Mouse (Mus musculus) forebrain, embryonic 16.5 days (tissue): ENCODE data around the gene Tead3. TPM values are rescaled to one million over a fixed set of nuclear protein-coding genes. Genes with fewer than 3 reads are reported as not detected.

Experiments used
- ATAC-seq: fragments of 200-750 bp; cut with Nextera tagmentation; 2 replicates; pipeline ENCODE4 v1.8.0; 2017; ENCODE audit warnings: mild to moderate bottlenecking, moderate library complexity
- H3K27ac ChIP-seq: fragments of 300-500 bp; sonication (generic); 2 replicates; pipeline ENCODE4 v1.5.1; 2014; ENCODE audit warnings: low read length, control low read depth
- H3K27me3 ChIP-seq: fragments of 300-500 bp; sonication (generic); replicated peaks from 2 replicates; pipeline ENCODE4 v1.6.1; 2014; ENCODE audit warnings: low read length; ENCODE audit not compliant: control insufficient read depth, insufficient read depth
- H3K36me3 ChIP-seq: fragments of 300-500 bp; sonication (generic); 2 replicates; pipeline ENCODE4 v1.6.1; 2014; ENCODE audit not compliant: control insufficient read depth, insufficient read depth
- H3K4me1 ChIP-seq: fragments of 300-500 bp; sonication (generic); replicated peaks from 2 replicates; pipeline ENCODE4 v1.6.1; 2014; ENCODE audit warnings: low read length; ENCODE audit not compliant: control insufficient read depth, insufficient read depth
- H3K4me2 ChIP-seq: fragments of 300-500 bp; sonication (generic); 2 replicates; pipeline ENCODE4 v1.6.1; 2014; ENCODE audit warnings: mild to moderate bottlenecking, low read length, control low read depth
- H3K4me3 ChIP-seq: fragments of 300-500 bp; sonication (generic); replicated peaks from 2 replicates; pipeline ENCODE4 v1.5.1; 2014; ENCODE audit warnings: mild to moderate bottlenecking, low read length, control low read depth
- H3K9ac ChIP-seq: fragments of 300-500 bp; sonication (generic); replicated peaks from 2 replicates; pipeline ENCODE4 v1.6.1; 2014; ENCODE audit warnings: low read depth, low read length, control low read depth
- H3K9me3 ChIP-seq: fragments of 300-500 bp; sonication (generic); 2 replicates; pipeline ENCODE4 v1.6.1; 2016; ENCODE audit warnings: low read length; ENCODE audit not compliant: control insufficient read depth
- WGBS: fragments of 180-500 bp; shearing (Covaris S2); extraction: QIAGEN DNeasy Blood & Tissue Kit; methylation state at CpG from one replicate; pipeline ENCODE4 v1.1.7; 2014; 5-methylcytosine and 5-hydroxymethylcytosine counted together
- polyA plus RNA-seq: library from polyadenylated mRNA; unstranded; fragments of >200 nt; fragmentation: Nextera tagmentation; extraction: Ambion mirVana; gene quantifications from 2 replicates; pipeline ENCODE4 v1.2.1, GENCODE M21; 2015

The Tead3 gene
- polyA plus RNA-seq, 1 experiment from 2014 or later = 1.8 TPM

DNA sequence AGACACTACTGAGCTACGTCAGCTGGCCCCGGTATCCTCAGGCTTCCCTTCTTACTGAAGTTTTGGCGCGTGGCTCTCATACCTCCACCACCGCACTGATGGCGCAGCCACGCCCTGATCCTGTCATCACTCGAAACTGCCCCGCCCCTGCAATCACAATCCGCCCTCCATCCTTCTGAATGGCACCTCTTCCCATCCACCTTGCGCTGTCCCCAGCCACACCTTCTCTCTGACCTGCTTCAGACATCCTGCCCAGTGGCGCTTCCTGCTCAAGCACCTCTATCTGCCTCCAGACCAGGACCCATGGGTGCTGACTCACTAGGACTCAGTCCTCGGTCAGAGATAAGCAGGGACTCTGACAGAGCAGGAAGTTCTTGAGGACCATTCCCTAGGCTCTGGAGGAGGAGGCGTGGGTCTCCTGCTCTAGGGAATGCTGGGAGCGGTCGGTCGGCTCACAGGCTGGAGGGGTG is 25.0 kb upstream of the Tead3 start:
- Histone ChIP-seq H3K9me3 (no peaks in the 10 kb centered on the region), H3K4me2 (no peak overlapping the region), H3K27ac (no peak overlapping the region), H3K27me3 (peaks cover 11% of the 10 kb centered on the region), H3K4me1 (no peaks in the 10 kb centered on the region), H3K4me3 (no peak overlapping the region), H3K36me3 (no peaks in the 10 kb centered on the region), H3K9ac (no peak overlapping the region)
- no peak for ATAC-seq
- whole genome bisulfite sequencing = 18% methylated on average over 17 of the region's 17 CpGs

DNA sequence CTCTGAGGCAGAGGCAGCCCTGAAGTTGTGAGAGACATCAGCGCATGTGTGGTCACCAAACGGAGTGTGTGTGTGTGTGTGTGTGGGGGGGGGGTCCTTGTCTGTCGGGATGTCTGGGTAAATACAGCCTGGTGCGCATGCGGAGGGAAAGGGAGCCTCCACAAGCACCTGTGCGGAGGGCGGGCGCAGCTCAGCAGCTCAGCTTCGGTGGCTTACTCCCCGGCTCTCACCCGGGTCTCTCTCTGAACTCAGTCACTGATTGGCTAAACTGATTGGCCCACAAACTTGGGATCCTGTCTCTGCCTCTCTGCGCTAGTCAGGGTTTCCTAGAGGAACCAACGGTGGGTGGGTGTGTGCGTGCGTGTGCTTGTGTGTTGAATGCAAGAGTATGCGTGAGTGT is 23.9 kb upstream of the Tead3 start:
- H3K4me1 ChIP-seq = no peaks in the 10 kb centered on the region
- ATAC-seq = no peak
- no peaks in the 10 kb centered on the region for H3K9me3 ChIP-seq
- peaks cover 11% of the 10 kb centered on the region for H3K27me3 ChIP-seq
- H3K36me3 ChIP-seq = no peaks in the 10 kb centered on the region
- WGBS = 21% methylated on average over 16 of the region's 16 CpGs
- H3K27ac ChIP-seq = no peak overlapping the region
- H3K4me2 ChIP-seq = no peak overlapping the region
- no peak overlapping the region for H3K9ac ChIP-seq
- H3K4me3 ChIP-seq = no peak overlapping the region

DNA sequence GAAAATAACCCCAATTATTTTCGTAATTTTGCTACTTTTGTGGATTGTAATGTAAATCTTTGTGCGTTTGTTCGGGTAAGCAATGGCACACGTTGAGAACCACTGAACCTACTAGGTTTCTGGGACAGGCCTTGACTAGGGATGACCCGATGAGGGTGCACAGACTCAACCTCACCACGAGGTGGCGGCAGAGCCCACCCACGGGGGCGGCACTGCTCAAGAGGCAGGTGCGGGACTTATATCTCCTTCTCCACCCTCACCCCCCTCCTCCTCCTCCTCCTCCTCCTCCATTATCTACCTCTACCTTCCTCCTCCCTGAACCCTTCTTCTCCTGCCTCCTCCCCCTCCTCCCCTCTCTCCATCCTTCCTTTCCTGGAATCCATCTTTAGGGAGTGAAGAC is 23.2 kb upstream of the Tead3 start:
- Histone ChIP-seq H3K36me3 (no peaks in the 10 kb centered on the region), H3K27me3 (peaks cover 11% of the 10 kb centered on the region), H3K4me3 (no peak overlapping the region), H3K27ac (no peak overlapping the region), H3K9ac (no peak overlapping the region), H3K4me1 (no peaks in the 10 kb centered on the region), H3K4me2 (no peak overlapping the region), H3K9me3 (no peaks in the 10 kb centered on the region)
- WGBS = 14% methylated on average over 10 of the region's 10 CpGs
- ATAC-seq = no peak

DNA sequence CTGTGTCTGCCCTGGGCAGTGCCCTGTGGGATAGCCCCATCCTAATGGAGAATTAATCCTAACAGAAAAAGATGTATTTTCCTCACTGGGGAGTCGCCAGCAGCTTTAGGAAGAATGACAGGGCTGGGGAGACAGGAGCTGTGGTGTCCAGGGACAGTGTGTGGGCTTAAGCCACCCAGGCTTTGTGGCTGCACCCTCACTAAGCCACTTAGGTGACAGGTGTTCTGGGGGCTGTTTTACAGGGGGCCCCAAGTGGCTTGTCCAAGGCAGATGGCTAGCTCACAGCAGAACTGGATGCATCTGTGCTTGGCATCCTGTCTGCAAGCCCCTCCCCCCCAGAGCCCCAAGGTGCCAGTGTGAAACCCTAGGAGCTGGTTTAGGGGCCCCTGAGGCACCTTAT is 21.3 kb upstream of the Tead3 start:
- Histone ChIP-seq H3K4me3 (no peak overlapping the region), H3K27ac (no peak overlapping the region), H3K27me3 (peaks cover 11% of the 10 kb centered on the region), H3K4me1 (no peaks in the 10 kb centered on the region), H3K4me2 (no peak overlapping the region), H3K9ac (no peak overlapping the region), H3K9me3 (no peaks in the 10 kb centered on the region), H3K36me3 (no peaks in the 10 kb centered on the region)
- no peak for ATAC-seq
- 64% methylated on average over 1 of the region's 1 CpGs for WGBS

DNA sequence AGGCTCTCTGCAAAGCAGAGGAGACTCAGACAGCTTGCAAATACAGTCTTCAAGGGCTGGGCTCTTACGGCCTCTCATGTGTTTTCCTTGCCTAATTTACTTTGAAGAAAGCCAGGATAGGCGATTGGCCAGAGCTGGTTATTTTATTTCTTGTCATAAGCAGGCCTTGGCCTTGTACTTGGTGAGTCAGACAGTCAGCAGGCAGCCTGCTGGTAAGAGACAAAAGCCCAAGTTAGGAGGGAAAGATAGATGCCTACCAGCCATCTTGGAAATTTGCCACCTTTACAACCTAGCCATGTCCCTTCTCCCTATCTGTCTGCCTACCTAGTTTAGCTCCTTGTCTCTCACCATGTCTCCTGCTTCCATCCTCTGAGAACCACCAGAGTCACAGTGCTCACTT is 20.7 kb upstream of the Tead3 start:
- no peaks in the 10 kb centered on the region for H3K36me3 ChIP-seq
- H3K4me2 ChIP-seq = no peak overlapping the region
- no peaks in the 10 kb centered on the region for H3K4me1 ChIP-seq
- peaks cover 11% of the 10 kb centered on the region for H3K27me3 ChIP-seq
- no peak overlapping the region for H3K9ac ChIP-seq
- WGBS = 69% methylated on average over 2 of the region's 2 CpGs
- ATAC-seq = no peak
- H3K9me3 ChIP-seq = no peaks in the 10 kb centered on the region
- H3K4me3 ChIP-seq = no peak overlapping the region
- no peak overlapping the region for H3K27ac ChIP-seq

DNA sequence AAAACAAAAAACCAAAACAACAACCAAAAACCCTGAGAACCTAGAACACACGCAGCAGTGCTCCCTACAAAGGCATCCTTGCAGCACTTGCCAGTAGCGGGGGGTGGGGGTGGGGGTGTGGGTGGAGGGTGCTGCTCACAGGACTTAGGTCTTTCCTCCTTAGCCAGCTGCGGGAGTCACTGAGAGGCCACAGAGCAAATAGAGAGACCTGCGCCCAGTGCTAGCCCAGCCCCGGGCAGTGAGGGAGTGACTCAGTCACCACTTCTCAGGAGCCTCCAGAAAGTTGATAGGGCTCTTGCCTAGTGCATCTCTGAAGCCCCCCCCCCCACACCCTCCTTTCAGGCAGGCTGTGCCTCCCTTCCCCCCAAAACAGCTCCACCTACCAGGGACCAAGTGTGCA is 18.4 kb upstream of the Tead3 start:
- ATAC-seq = no peak
- no peak overlapping the region for H3K4me2 ChIP-seq
- no peak overlapping the region for H3K4me3 ChIP-seq
- H3K27me3 ChIP-seq = peaks cover 19% of the 10 kb centered on the region
- no peaks in the 10 kb centered on the region for H3K36me3 ChIP-seq
- no peak overlapping the region for H3K9ac ChIP-seq
- H3K27ac ChIP-seq = no peak overlapping the region
- no peaks in the 10 kb centered on the region for H3K9me3 ChIP-seq
- H3K4me1 ChIP-seq = peaks cover 5% of the 10 kb centered on the region
- WGBS = 84% methylated on average over 5 of the region's 5 CpGs

DNA sequence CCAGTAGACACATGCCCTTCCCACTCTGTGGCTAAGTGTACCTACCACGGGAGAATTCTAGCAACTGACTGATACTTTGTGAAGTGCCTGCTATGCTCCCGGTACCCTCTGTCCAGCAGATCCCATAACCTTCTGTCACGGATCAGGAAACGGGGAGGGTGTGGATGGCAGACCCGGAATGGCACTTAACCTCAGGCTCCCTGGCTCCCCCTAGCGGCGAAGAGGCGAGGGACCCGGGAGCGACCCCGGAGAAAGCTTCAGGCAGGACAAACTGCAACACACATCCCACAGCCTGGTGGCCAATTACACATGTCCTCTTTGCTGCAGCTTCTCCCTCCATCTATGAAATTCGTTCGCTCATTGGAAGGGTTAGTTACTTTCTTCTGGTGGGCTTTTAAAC is 17.8 kb upstream of the Tead3 start:
- peaks cover 25% of the 10 kb centered on the region for H3K27me3 ChIP-seq
- 4% methylated on average over 13 of the region's 13 CpGs for WGBS
- H3K4me1 ChIP-seq = peaks cover 7% of the 10 kb centered on the region
- ATAC-seq = no peak
- no peak overlapping the region for H3K9ac ChIP-seq
- no peak overlapping the region for H3K27ac ChIP-seq
- H3K9me3 ChIP-seq = no peaks in the 10 kb centered on the region
- H3K4me2 ChIP-seq = no peak overlapping the region
- H3K36me3 ChIP-seq = no peaks in the 10 kb centered on the region
- no peak overlapping the region for H3K4me3 ChIP-seq

DNA sequence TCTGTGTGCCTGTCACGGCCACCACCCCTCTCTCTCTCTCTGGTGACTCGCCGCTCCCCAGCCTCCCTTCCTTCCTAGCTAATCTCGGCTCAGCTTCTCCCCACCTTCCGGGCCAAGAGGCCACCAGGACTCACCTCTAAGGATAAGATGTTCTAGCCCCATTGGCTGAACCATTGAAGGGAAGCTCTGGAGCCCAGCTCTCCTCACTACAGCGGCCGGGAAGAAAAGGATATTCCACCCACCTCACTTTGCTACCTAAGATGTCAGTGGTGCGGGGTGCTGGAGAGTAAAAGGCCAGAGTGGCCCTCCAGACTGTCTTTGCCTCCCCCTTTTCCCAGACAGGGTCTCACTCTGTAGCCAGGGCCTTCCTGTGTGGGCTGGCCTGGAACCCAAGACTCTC is 14.5 kb upstream of the Tead3 start, which contains the start of gene Tulp1:
Tulp1 (minus strand) TSS at position 101 of the 400 bp plus-strand sequence.
- Histone ChIP-seq H3K27me3 (peaks cover 41% of the 10 kb centered on the region), H3K27ac (no peak within 1 kb of the TSS), H3K4me3 (no peak within 1 kb of the TSS; the same call in 1 of the 2 replicates), H3K4me1 (peaks cover 10% of the 10 kb centered on the region), H3K36me3 (no peaks in the 10 kb centered on the region), H3K9me3 (no peaks in the 10 kb centered on the region), H3K9ac (no peak within 1 kb of the TSS), H3K4me2 (no peak within 1 kb of the TSS)
- ATAC-seq = no peak
- 22% methylated on average over 8 of the region's 8 CpGs for WGBS

DNA sequence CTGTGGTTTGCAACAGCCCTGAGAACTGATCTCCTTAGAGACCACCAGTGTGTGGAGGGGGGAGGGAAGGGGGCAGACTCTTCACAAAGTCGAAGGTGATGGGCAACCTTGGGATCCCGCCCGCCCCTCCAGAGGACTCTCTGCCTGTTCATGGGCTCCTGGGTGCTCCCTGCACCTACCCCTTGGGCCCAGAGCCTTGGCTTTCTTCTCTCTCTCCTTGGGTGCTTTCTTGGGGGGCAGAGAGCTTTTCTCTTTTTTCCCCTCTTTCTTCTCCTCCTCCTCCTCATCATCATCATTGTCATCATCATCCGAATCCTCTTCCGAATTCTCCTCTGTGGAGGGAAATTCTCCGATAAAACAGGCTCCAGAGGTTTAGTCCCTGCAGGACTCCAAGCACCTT is 12.9 kb upstream of the Tead3 start:
- no peaks in the 10 kb centered on the region for H3K36me3 ChIP-seq
- H3K4me2 ChIP-seq = no peak overlapping the region
- no peak for ATAC-seq
- H3K4me3 ChIP-seq = no peak overlapping the region
- H3K27me3 ChIP-seq = peaks cover 49% of the 10 kb centered on the region
- 13% methylated on average over 6 of the region's 6 CpGs for WGBS
- H3K9me3 ChIP-seq = no peaks in the 10 kb centered on the region
- H3K27ac ChIP-seq = no peak overlapping the region
- H3K9ac ChIP-seq = no peak overlapping the region
- H3K4me1 ChIP-seq = peaks cover 10% of the 10 kb centered on the region

DNA sequence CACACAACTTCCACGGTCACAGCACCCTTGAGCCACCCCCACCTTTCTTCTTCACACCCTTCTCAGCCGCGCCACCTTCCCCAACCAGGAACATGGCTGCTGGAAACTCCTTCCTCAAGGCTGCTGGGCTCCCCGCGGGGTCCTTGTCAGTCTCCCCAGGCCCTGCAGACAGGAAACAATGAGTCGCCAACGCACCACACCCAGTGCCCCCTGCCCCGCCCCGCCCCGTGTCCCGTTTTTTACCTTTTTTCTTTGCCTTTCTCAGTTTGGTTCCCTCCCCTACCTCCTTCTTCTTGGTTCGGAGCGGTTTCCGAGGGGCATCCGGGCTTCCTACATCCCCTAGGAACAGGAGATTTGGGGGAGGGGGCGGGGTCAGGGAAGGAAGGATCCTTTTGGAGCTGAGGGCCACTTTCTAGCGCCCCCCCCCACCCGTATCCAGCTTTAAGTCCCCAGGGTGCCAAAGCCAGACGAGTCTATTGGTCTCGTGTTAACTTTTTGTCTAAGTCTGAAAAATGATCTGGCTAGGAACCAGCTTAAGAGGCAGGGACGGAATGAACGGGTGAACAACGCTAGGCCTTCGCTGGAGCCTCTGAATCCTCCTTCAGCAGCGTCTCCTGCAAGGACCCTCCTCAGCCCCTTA is 12.2 kb upstream of the Tead3 start:
- Histone ChIP-seq H3K4me3 (peak overlapping the region; percentile 26), H3K27me3 (peaks cover 55% of the 10 kb centered on the region)
- no peak for ATAC-seq

More for the DNA sequence above, 12.2 kb upstream of the Tead3 start:
- Histone ChIP-seq H3K36me3 (no peaks in the 10 kb centered on the region), H3K4me1 (peaks cover 10% of the 10 kb centered on the region), H3K4me2 (peak overlapping the region; percentile 43), H3K9ac (no peak overlapping the region), H3K9me3 (no peaks in the 10 kb centered on the region), H3K27ac (no peak overlapping the region)
- WGBS = 1% methylated on average over 23 of the region's 25 CpGs
